Mouse (Mus musculus) embryonic facial prominence, embryonic 13.5 days (tissue): ENCODE data around the gene Boc. TPM values are rescaled to one million over a fixed set of nuclear protein-coding genes. Genes with fewer than 3 reads are reported as not detected.

Experiments
- ATAC-seq: fragments of 200-750 bp; cut with Nextera tagmentation; 2 replicates; pipeline ENCODE4 v1.8.0; 2017; ENCODE audit warnings: low read depth; ENCODE audit not compliant: insufficient number of reproducible peaks, insufficient read depth, low FRiP score, low TSS enrichment
- H3K27ac ChIP-seq: fragments of 300-500 bp; sonication (generic); 2 replicates; pipeline ENCODE4 v1.5.1; 2015; ENCODE audit warnings: moderate library complexity, mild to moderate bottlenecking, inconsistent platforms
- H3K27me3 ChIP-seq: fragments of 300-500 bp; sonication (generic); 2 replicates; pipeline ENCODE4 v1.6.1; 2015; ENCODE audit warnings: mild to moderate bottlenecking, inconsistent platforms
- H3K36me3 ChIP-seq: fragments of 300-500 bp; sonication (generic); 2 replicates; pipeline ENCODE4 v1.6.1; 2015; ENCODE audit warnings: mild to moderate bottlenecking, inconsistent platforms
- H3K4me1 ChIP-seq: fragments of 300-500 bp; sonication (generic); 2 replicates; pipeline ENCODE4 v1.6.1; 2015; ENCODE audit warnings: inconsistent platforms
- H3K4me2 ChIP-seq: fragments of 300-500 bp; sonication (generic); 2 replicates; pipeline ENCODE4 v1.6.1; 2015; ENCODE audit warnings: moderate library complexity, mild to moderate bottlenecking, inconsistent platforms
- H3K4me3 ChIP-seq: fragments of 300-500 bp; sonication (generic); 2 replicates; pipeline ENCODE4 v1.5.1; 2015; ENCODE audit warnings: mild to moderate bottlenecking, inconsistent platforms
- H3K9ac ChIP-seq: fragments of 300-500 bp; sonication (generic); 2 replicates; pipeline ENCODE4 v1.6.1; 2015; ENCODE audit warnings: mild to moderate bottlenecking, inconsistent platforms
- H3K9me3 ChIP-seq: fragments of 300-500 bp; sonication (generic); 2 replicates; pipeline ENCODE4 v1.6.1; 2016; ENCODE audit warnings: inconsistent platforms
- WGBS: fragments of 180-500 bp; shearing (Covaris S2); methylation state at CpG from one replicate; pipeline ENCODE4 v1.1.7; 2015; ENCODE audit warnings: mixed read lengths; 5-methylcytosine and 5-hydroxymethylcytosine counted together
- polyA plus RNA-seq: library from polyadenylated mRNA; unstranded; fragments of >200 nt; fragmentation: Nextera tagmentation; extraction: Ambion mirVana; gene quantifications from 2 replicates; pipeline ENCODE4 v1.2.1, GENCODE M21; 2015

The Boc gene
- polyA plus RNA-seq = 51.1 and 53.9 TPM in 2 replicates

DNA sequence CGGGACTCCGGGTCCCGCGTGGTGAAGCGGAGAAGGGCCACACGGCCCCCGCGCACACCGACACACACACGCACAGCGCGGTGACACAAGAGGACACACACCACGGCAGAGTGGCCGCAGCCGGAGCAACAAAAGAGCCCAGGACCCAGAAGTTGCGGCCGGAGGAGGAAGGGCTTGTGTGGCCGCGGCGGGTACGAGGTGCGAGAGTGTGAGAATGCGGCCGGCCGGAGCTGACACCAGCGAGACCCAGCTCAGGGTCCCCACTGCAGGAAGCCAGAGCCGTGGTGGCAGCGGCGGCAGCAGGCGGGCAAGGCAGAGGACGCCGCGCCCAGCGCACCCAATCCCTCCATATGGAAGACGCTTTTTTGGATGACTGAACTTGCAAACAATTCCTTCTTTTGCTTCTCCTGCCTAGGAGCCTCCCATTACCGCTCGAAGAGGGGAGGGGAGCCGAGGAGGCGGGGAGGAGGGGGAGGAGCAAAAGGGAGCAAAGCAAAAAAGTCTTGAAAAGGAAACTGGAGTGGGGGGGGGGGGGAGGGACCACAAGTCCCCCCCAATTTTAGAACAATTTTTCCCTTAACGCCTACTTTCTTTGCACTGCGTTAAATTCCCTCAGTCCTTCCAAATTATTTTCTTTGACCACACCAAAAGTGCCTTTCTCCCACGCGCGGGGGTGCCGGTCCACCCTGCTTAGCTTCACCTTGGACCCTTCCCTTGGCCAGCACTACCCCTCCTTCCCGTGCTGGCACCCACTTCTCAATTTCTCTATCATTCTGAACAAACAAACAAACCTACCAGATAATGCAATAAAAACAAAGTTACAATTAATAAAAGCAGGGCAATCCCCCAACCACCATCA lies at the start of gene Boc:
Gene Boc, minus strand, starts transcription at position 427 of the 859 bp plus-strand sequence.
- WGBS = under 1% methylated on average over 42 of the region's 46 CpGs
- H3K9me3 ChIP-seq = no peaks in the 10 kb centered on the region
- H3K27me3 ChIP-seq = no peaks in the 10 kb centered on the region
- H3K4me2 ChIP-seq = peak within 1 kb of the TSS; percentile 72
- peaks cover 4% of the 10 kb centered on the region for H3K36me3 ChIP-seq
- peak; percentile 77 for ATAC-seq
- peak within 1 kb of the TSS; percentile 99 for H3K4me3 ChIP-seq
- H3K4me1 ChIP-seq = peaks cover 48% of the 10 kb centered on the region
- peak within 1 kb of the TSS; percentile 100 for H3K9ac ChIP-seq
- H3K27ac ChIP-seq = peak within 1 kb of the TSS; percentile 99

DNA sequence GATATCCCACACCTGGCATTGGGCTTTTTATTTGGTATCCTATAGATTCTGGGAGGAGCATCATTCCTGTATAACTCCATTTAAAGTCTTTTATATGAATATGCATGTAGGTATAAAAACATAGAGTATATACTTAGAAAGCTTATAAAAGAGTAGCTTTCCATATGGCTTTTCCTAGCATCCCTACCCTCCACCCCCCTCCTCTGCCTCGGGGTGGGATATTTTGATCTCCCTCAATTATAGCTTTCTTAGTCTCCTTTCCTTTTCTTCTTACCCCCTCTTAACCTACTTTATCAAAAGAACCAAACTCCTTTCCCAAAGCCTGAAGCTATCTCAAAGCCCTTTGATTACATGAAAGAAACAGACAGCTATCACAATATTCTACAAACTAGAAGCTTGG lies 47.9 kb upstream of the Boc start:
- Histone ChIP-seq H3K36me3 (no peaks in the 10 kb centered on the region), H3K4me1 (peaks cover 36% of the 10 kb centered on the region), H3K4me3 (no peak overlapping the region), H3K4me2 (no peak overlapping the region), H3K9ac (no peak overlapping the region), H3K9me3 (no peaks in the 10 kb centered on the region), H3K27me3 (no peaks in the 10 kb centered on the region), H3K27ac (no peak overlapping the region)
- no peak for ATAC-seq
- 68% methylated on average over 1 of the region's 1 CpGs for WGBS

DNA sequence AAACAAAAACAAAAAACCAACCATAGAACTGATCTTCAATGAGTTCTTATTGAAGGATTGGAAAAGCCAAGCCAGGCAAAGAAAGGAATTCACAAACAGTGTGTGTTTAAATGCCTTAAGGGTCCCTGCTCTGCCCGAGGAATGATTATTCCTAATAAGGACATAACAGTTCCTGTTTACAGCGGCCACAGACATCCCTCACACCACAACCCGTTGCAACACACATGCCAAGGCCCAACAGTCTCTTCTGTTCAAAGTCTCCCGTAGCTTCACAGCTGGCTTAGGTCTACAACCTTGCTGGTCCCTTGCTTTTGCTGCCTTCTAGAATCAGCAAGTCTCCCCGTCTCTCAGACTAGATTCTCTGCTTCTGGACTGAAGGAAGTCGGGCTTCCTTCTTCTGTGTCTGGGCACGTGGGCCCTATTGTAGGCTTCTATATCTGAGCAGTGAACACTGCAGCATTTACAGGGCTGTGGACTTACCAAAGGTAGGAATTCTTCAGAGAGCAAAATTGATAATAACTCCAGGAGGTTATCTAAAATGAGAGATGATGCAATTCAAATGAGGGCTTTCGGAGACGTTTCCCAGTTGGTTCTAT lies 45.4 kb upstream of the Boc start:
- H3K27ac ChIP-seq = peak overlapping the region; percentile 4; the same call in 1 of the 2 replicates
- no peak overlapping the region for H3K9ac ChIP-seq
- no peaks in the 10 kb centered on the region for H3K27me3 ChIP-seq
- no peaks in the 10 kb centered on the region for H3K9me3 ChIP-seq
- H3K4me2 ChIP-seq = no peak overlapping the region
- H3K4me3 ChIP-seq = no peak overlapping the region
- H3K4me1 ChIP-seq = peaks cover 45% of the 10 kb centered on the region
- no peak for ATAC-seq
- 46% methylated on average over 9 of the region's 9 CpGs for WGBS
- no peaks in the 10 kb centered on the region for H3K36me3 ChIP-seq

DNA sequence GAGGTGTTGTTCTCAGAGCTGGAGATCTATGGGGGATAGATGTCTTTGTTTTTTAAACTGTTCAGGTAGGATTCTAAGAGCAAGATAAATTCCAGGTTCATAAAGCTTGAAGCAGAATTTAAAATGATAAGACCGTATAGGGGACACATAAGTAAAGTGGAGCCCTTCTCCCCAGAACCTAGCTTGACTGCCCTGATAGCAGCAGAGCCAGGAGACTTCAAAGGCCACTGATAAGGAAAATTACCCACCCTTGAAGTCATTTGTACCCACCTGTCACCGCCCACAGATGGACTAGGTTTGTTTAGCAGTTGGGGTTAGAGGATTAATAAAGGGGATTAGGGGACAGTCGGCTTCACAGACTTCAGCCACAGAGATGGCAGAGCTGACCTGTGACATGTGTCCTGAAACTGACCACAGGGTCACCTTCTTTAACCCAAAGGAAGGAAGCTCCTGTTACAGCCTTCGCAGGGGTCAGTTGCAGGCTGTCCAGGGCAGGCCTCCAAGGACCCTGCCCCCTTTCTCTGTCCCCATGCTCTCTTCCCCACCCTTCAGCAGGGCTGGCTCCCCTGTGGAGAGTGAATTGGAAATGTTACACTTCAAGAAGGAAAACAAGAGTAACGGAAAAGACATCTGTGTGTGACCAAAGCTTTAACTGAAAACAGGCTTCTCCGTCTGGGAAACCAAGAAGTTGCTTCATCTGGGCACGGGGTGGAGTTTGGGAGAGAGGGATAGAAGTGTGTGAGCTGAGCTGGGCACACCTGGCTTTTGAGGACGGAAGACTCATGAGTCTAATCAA lies 43.5 kb upstream of the Boc start:
- Histone ChIP-seq H3K27me3 (no peaks in the 10 kb centered on the region), H3K27ac (peak overlapping the region; percentile 91), H3K4me1 (peaks cover 45% of the 10 kb centered on the region), H3K36me3 (no peaks in the 10 kb centered on the region), H3K9ac (0 out of 2 replicates have a peak overlapping the region, but pooled peaks have one; percentile 46), H3K4me3 (no peak overlapping the region), H3K4me2 (peak overlapping the region; percentile 27; the same call in 1 of the 2 replicates), H3K9me3 (no peaks in the 10 kb centered on the region)
- WGBS = 8% methylated on average over 8 of the region's 8 CpGs
- ATAC-seq = peak; percentile 69; the same call in 1 of the 2 replicates

DNA sequence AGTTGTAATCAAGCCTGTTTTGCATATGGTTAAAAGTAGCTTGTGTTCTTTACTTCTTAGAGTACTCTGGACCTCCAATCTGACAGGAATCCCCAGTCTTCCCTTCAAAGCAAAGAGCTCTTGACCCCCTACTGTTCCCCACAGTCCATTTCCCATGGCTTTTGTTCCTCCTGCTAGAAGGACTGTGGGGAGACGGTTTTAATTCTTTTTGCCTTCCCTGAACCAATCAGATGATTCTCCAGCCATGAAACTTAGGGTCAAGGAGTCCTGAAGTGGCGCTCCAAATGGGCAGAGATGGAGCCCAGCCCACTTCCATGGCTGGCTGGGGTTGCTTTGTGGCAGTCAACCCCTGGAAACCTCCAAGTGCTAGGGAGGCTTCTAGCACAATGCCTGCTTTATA lies 42.5 kb upstream of the Boc start:
- ATAC-seq = no peak
- no peaks in the 10 kb centered on the region for H3K36me3 ChIP-seq
- H3K9me3 ChIP-seq = no peaks in the 10 kb centered on the region
- H3K9ac ChIP-seq = no peak overlapping the region
- no peak overlapping the region for H3K4me3 ChIP-seq
- peak overlapping the region; percentile 91 for H3K27ac ChIP-seq
- H3K27me3 ChIP-seq = no peaks in the 10 kb centered on the region
- WGBS = 24% methylated on average over 2 of the region's 2 CpGs
- H3K4me1 ChIP-seq = peaks cover 45% of the 10 kb centered on the region
- no peak overlapping the region for H3K4me2 ChIP-seq

DNA sequence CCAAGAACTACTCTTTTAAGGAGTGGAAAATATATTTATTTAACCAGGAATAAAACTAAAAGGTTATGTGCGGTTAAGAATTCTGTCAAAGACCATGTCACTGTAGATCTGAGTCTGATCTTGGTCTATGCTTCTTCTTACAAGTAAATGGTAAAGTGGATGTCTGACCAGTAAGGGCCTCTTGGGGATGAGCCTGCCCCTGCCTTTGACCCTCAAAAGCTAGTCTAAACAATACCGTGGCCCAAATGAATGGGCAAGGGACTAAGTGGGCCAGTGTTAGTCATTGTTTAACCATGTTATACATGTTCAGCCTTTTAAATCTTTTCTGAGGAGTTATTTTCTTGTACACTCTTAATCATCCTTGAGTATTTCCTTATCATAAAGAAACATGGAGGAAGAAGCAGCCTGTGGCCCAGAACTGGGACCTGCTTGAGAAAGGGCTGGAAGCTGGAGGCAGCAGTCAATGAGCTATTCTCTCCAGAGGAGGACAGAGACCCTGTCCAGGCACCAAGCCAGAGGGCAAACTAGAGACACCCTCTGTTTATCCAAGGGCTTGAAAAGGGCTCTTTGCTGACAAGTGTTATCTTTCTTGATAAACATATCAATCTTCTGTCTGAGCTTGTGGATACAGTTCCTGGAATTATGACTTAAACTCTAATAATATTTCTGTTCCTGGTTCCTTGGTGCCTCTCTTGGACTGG lies 38.6 kb upstream of the Boc start:
- Histone ChIP-seq H3K36me3 (no peaks in the 10 kb centered on the region), H3K27ac (no peak overlapping the region), H3K4me1 (peaks cover 22% of the 10 kb centered on the region), H3K9ac (no peak overlapping the region), H3K27me3 (no peaks in the 10 kb centered on the region), H3K9me3 (no peaks in the 10 kb centered on the region), H3K4me3 (no peak overlapping the region), H3K4me2 (no peak overlapping the region)
- no peak for ATAC-seq
- WGBS = 87% methylated on average over 2 of the region's 2 CpGs

DNA sequence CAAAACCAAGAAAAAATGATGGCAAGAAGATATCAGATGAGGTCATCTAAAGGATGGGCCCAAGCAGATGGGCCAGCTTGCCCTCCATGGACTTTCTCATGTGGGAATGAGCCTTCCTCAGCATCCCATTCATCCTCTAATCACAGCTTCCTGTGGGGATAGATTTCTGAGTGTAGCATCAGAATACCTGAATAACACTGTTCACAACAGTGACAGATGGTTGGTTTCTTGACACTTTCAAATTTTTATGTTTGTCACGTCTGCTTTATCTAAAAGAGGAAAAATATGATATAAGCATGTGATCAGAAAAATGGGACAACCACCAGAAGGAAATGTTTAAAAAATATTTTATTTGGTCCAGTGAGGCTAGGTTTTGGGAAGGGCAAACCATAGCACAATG lies 30.8 kb upstream of the Boc start:
- no peak overlapping the region for H3K4me2 ChIP-seq
- H3K9me3 ChIP-seq = no peaks in the 10 kb centered on the region
- H3K27me3 ChIP-seq = no peaks in the 10 kb centered on the region
- H3K4me1 ChIP-seq = no peaks in the 10 kb centered on the region
- 90% methylated on average over 1 of the region's 1 CpGs for WGBS
- H3K9ac ChIP-seq = no peak overlapping the region
- no peak for ATAC-seq
- H3K27ac ChIP-seq = no peak overlapping the region
- no peak overlapping the region for H3K4me3 ChIP-seq
- no peaks in the 10 kb centered on the region for H3K36me3 ChIP-seq

DNA sequence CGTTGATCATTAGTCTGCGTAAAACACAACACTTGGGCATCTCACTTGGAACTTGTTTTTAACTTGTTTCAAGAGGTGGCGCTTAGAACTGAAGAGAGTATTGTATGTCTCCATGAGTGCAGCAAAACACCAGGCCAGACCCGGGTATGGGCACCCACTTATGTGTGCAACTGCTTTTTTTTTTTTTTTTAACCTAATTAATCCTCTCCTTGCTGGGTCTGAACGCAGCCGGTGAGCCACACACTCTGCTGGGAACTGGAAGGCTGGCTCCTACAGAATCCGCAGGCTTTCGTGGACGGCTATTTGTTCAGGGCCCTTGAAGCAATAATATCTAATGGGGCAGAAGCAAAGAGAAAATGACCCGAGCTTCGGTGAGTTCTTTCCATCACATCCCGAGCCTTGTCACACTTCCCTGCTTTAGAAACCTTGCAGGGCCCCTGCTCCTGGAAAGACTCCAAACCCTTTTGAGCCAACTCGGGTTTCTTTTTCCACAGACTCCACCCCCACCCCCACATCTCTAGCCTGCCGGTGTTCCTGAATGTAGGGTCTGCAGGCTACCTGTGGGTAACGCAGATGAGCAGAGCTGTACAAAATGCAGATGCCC lies 20.8 kb upstream of the Boc start:
- H3K27ac ChIP-seq = peak overlapping the region; percentile 91
- peak overlapping the region; percentile 46; the same call in 1 of the 2 replicates for H3K9ac ChIP-seq
- WGBS = 16% methylated on average over 15 of the region's 15 CpGs
- peak overlapping the region; percentile 47 for H3K4me2 ChIP-seq
- no peaks in the 10 kb centered on the region for H3K27me3 ChIP-seq
- no peaks in the 10 kb centered on the region for H3K36me3 ChIP-seq
- H3K9me3 ChIP-seq = no peaks in the 10 kb centered on the region
- ATAC-seq = peak; percentile 75
- peaks cover 26% of the 10 kb centered on the region for H3K4me1 ChIP-seq
- peak overlapping the region; percentile 10; the same call in 1 of the 2 replicates for H3K4me3 ChIP-seq

DNA sequence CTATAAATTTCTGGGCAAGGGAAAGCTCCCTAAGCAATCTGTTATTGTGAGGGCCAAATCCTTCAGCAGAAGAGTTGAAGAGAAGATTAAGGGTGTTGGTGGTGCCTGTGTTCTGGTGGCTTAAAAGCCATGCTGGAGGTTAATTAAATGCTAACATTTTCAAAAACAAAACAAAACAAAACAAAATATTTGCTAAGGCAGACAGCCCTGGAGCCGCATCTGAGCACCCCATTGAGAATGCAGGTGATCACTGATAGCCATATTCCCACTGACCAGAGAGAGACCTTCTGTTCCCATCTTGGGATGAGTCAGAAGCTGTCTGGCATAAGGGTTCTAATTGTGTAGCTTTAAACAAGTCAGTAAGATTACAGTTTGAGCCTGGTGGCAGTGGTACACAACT lies 19.9 kb upstream of the Boc start:
- Histone ChIP-seq H3K4me3 (no peak overlapping the region), H3K27me3 (no peaks in the 10 kb centered on the region), H3K27ac (peak overlapping the region; percentile 75), H3K4me2 (no peak overlapping the region), H3K36me3 (no peaks in the 10 kb centered on the region), H3K9ac (no peak overlapping the region), H3K4me1 (peaks cover 26% of the 10 kb centered on the region), H3K9me3 (no peaks in the 10 kb centered on the region)
- WGBS = 84% methylated on average over 1 of the region's 1 CpGs
- ATAC-seq = no peak

DNA sequence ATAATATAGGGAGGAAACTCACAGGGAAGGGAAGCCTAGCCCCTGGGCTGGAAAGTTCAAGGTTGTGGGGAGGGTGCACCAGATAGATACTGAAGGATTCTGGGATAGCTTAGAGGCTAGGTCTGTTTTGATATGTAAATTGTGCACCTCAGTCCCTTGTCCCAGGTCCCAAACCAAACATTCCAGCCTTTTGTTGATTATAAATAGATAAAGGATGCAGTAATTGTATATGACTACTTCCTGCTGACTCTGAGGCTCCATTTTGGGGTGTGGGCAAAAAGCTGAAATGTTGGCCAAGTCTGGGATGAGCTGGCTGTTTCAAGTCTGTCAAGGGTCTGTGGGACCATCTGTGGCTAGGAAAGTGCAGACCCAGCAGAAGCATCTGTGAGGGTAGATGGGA lies 9.4 kb upstream of the Boc start:
- Histone ChIP-seq H3K4me3 (no peak overlapping the region), H3K27ac (no peak overlapping the region), H3K9me3 (0 out of 2 replicates have a peak, but pooled peaks cover 3% of the 10 kb centered on the region), H3K4me2 (no peak overlapping the region), H3K9ac (no peak overlapping the region), H3K27me3 (no peaks in the 10 kb centered on the region), H3K36me3 (no peaks in the 10 kb centered on the region), H3K4me1 (peaks cover 21% of the 10 kb centered on the region)
- ATAC-seq = no peak
